Mouse (Mus musculus): ENCODE measurements around the gene Tmco5. TPM values are rescaled to one million over a fixed set of nuclear protein-coding genes. Genes with fewer than 3 reads are reported as not detected.

Gene Tmco5
- polyA plus RNA-seq, 1 experiment from 2014 or later, result not detected

DNA sequence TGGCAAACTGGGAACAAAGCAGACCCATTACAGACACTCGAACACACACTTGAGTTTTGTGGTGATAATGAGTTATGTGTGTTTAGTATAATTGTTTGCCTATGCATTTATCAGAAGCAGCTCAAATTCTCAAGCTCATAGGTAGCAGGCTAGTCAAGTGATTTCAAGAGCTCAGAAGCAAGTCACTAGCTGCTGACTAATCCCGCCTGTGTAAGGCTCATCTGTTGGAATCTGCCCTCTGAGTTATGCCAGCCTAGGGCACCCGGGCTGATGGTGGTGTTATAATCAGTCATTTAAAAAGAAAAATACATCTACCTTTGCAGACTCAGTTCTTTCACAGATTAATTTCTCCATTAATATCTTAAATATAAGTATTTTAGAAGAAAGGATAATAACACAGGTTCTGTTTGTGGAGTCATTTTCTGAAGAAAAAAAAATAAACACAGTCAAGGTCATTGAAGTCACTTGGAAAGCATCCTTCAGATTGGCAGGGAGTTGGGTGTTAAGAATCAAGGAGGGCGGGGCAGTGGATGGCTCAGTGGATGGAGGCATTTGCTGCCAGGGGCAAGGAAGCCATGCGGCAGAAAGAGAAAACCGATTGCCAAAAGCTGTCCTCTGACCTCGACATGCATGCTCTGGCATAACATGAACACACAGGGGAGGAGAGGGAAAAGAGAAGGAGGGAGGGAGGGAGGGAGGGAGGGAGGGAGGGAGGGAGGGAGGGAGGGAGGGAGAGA lies 34.0 kb downstream of the Tmco5 start:
- Histone ChIP-seq H3K27ac (replicated peaks; ENCODE audit: low read depth, low read length) (no peak overlapping the region), H3K4me1 (ENCODE audit: control insufficient read depth, insufficient read depth, low read length) (no peaks in the 10 kb centered on the region), H3K4me3 (ENCODE audit: low read depth, low read length) (no peak overlapping the region), H3K4me2 (ENCODE audit: low read depth, low read length) (no peak overlapping the region), H3K9me3 (replicated peaks; ENCODE audit: control insufficient read depth, low read length) (no peaks in the 10 kb centered on the region), H3K27me3 (ENCODE audit: control insufficient read depth, insufficient read depth, low read length) (no peaks in the 10 kb centered on the region), H3K9ac (replicated peaks; ENCODE audit: low read length) (no peak overlapping the region), H3K36me3 (replicated peaks; ENCODE audit: control insufficient read depth, insufficient read depth, low read depth, low read length) (no peaks in the 10 kb centered on the region)
- WGBS, result 71% methylated on average over 7 of the region's 7 CpGs
- ATAC-seq (replicated peaks; ENCODE audit: insufficient number of reproducible peaks, low FRiP score, low TSS enrichment, low read depth), result no peak
- no peak for DNase-seq (ENCODE audit: low spot score)

DNA sequence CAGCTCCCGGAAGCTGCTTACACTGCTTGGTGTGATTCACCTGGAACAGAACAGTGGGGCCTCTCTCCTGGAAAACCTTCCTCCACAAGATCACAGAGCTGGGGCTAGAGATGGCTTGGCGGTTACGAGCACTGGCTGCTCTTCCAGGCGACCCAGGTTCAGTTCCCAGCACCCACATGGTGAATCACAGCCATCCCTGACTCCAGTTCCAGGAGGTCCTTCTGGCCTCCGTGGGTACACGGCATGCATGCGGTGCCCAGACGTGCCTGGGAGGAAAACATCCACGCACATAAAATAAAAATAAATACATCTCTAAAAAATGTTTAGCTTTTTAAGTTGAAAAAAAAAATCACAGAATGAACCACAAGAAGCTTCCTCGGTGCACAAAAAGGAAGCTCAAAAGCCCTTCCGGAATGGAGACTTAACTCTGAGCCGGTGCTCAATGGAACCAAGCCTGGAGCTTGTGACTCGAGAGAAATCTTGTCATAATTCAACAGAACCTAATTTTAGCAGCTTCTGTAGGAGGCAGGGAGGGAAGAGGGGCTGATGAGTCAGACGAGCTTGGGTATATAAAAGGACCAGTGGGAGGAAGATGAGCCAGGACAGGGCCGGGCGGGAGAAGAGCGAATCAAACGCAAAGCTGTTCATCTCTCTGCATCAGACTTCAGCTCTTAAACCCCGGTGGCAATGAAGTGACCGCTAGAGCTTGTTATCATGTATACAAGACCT lies 35.4 kb downstream of the Tmco5 start:
- no peaks in the 10 kb centered on the region for H3K36me3 ChIP-seq (replicated peaks; ENCODE audit: control insufficient read depth, insufficient read depth, low read depth, low read length)
- no peak overlapping the region for H3K27ac ChIP-seq (replicated peaks; ENCODE audit: low read depth, low read length)
- H3K4me2 ChIP-seq (ENCODE audit: low read depth, low read length), result no peak overlapping the region
- H3K27me3 ChIP-seq (ENCODE audit: control insufficient read depth, insufficient read depth, low read length), result no peaks in the 10 kb centered on the region
- no peak overlapping the region for H3K4me3 ChIP-seq (ENCODE audit: low read depth, low read length)
- ATAC-seq (replicated peaks; ENCODE audit: insufficient number of reproducible peaks, low FRiP score, low TSS enrichment, low read depth) (no peak), DNase-seq (ENCODE audit: low spot score) (no peak)
- no peaks in the 10 kb centered on the region for H3K4me1 ChIP-seq (ENCODE audit: control insufficient read depth, insufficient read depth, low read length)
- H3K9me3 ChIP-seq (replicated peaks; ENCODE audit: control insufficient read depth, low read length), result no peaks in the 10 kb centered on the region
- WGBS, result 86% methylated on average over 20 of the region's 20 CpGs
- H3K9ac ChIP-seq (replicated peaks; ENCODE audit: low read length), result no peak overlapping the region

DNA sequence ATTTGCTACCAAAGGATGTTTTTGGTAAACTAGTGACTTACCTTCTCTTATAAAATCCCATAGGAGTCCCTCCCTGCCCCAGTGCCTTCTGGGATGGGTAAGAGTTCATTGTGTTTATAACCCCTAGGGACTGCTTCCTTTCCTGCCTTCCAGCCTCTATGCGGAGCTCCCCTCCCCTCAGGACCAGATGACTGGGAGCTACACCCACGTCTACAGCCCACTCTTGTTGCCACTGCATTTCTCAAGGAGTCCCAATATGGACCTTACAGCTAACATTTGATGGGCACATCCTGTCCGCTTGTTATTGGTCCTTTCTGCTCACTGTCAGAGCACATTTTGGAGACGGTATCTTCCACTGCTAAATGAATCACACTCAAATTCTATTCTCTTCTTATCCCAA lies 36.1 kb downstream of the Tmco5 start:
- Histone ChIP-seq H3K4me1 (ENCODE audit: control insufficient read depth, insufficient read depth, low read length) (no peaks in the 10 kb centered on the region), H3K4me2 (ENCODE audit: low read depth, low read length) (no peak overlapping the region), H3K27me3 (ENCODE audit: control insufficient read depth, insufficient read depth, low read length) (no peaks in the 10 kb centered on the region), H3K27ac (replicated peaks; ENCODE audit: low read depth, low read length) (no peak overlapping the region), H3K9me3 (replicated peaks; ENCODE audit: control insufficient read depth, low read length) (no peaks in the 10 kb centered on the region), H3K4me3 (ENCODE audit: low read depth, low read length) (no peak overlapping the region), H3K9ac (replicated peaks; ENCODE audit: low read length) (no peak overlapping the region), H3K36me3 (replicated peaks; ENCODE audit: control insufficient read depth, insufficient read depth, low read depth, low read length) (no peaks in the 10 kb centered on the region)
- DNase-seq (ENCODE audit: low spot score), result no peak
- no peak for ATAC-seq (replicated peaks; ENCODE audit: insufficient number of reproducible peaks, low FRiP score, low TSS enrichment, low read depth)
- whole genome bisulfite sequencing, result 78% methylated on average over 4 of the region's 4 CpGs

DNA sequence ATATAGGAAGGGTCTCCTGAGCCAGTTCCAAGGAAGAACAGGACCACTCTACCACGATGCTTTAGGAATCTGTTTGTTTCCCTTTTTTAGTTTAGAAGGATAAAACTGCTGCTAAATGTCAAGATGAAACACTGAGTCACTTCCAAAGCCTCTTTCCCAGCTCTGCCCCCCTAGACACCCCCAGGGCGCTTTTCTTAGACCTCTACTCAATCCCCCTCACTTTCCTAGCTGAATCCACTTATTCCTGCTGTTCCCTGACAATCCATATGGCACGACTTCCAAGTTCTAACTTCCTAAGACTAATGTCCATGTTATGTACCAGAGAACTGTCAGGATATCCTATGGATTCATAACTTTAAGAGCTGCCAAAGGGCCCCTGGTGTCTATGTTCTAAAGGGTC lies 40.1 kb downstream of the Tmco5 start:
- no peaks in the 10 kb centered on the region for H3K27me3 ChIP-seq (ENCODE audit: control insufficient read depth, insufficient read depth, low read length)
- no peaks in the 10 kb centered on the region for H3K9me3 ChIP-seq (replicated peaks; ENCODE audit: control insufficient read depth, low read length)
- no peak overlapping the region for H3K27ac ChIP-seq (replicated peaks; ENCODE audit: low read depth, low read length)
- H3K4me1 ChIP-seq (ENCODE audit: control insufficient read depth, insufficient read depth, low read length), result no peaks in the 10 kb centered on the region
- no peak overlapping the region for H3K9ac ChIP-seq (replicated peaks; ENCODE audit: low read length)
- DNase-seq (ENCODE audit: low spot score) (no peak), ATAC-seq (replicated peaks; ENCODE audit: insufficient number of reproducible peaks, low FRiP score, low TSS enrichment, low read depth) (no peak)
- no peaks in the 10 kb centered on the region for H3K36me3 ChIP-seq (replicated peaks; ENCODE audit: control insufficient read depth, insufficient read depth, low read depth, low read length)
- 73% methylated on average over 3 of the region's 3 CpGs for WGBS
- H3K4me3 ChIP-seq (ENCODE audit: low read depth, low read length), result no peak overlapping the region
- no peak overlapping the region for H3K4me2 ChIP-seq (ENCODE audit: low read depth, low read length)

DNA sequence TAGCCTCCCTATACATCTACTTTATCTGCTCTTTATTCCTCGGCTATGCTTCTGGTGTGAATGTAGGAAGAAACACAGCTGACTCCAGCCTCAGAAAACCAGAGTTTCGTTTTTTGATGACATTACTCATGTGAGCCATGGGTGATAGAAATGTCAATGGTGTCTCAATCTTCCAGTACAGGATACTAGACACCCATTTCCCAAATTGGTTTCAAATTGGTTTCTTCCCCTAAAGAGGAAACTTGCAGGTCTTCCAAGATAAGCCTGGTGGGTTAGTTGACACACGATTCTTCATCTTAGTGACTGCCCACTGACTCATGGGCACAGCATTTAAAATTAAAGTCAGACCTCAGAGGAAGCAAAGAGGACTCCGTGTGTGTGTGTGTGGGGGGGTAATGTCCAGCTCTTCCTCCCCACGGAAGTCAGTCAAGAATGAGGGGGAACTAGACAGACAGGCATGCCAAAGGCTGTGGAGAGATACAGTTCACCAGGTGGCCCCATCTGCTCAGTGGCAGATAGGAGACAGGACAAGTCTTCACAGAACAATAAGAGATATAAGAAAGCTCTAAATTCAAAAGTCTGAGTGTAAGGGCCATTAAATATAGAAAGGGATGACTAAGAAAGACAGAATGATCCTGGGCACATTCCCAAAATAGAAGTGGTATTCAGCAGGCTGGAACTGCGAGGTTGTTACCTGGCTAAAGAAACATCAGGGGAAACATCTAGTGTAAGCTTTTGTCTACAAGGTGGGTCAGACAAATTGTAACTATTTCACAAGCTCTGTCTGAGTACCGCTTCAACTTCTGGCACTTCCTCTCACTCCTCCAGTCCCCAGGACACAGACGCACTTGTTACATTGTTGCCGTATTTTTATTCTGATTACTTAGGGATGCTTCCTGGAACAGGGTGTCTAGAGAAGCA lies 44.3 kb downstream of the Tmco5 start:
- Histone ChIP-seq H3K27me3 (ENCODE audit: control insufficient read depth, insufficient read depth, low read length) (no peaks in the 10 kb centered on the region), H3K4me1 (ENCODE audit: control insufficient read depth, insufficient read depth, low read length) (no peaks in the 10 kb centered on the region), H3K4me3 (ENCODE audit: low read depth, low read length) (no peak overlapping the region), H3K9ac (replicated peaks; ENCODE audit: low read length) (no peak overlapping the region), H3K36me3 (replicated peaks; ENCODE audit: control insufficient read depth, insufficient read depth, low read depth, low read length) (no peaks in the 10 kb centered on the region), H3K4me2 (ENCODE audit: low read depth, low read length) (no peak overlapping the region), H3K27ac (replicated peaks; ENCODE audit: low read depth, low read length) (no peak overlapping the region), H3K9me3 (replicated peaks; ENCODE audit: control insufficient read depth, low read length) (no peaks in the 10 kb centered on the region)
- DNase-seq (ENCODE audit: low spot score) (no peak), ATAC-seq (replicated peaks; ENCODE audit: insufficient number of reproducible peaks, low FRiP score, low TSS enrichment, low read depth) (no peak)
- 81% methylated on average over 9 of the region's 9 CpGs for WGBS

DNA sequence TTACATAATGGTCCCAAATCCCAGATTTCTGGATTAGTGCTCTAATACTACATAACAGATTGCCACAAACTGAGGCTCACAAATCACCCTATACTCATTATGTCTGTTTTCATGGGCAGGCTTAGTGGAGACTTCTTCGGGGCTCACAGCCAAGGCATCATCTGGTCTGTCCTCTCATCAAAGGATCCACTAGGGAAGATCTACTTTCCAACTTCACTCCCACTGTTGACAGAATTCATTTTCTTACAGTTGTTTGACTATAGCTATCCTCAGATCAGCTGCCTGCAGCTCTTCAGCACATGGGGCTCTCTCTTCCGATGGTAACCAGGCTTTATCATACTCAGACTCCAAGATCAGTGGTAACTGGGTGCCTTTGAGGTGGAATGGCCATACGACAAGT lies 45.2 kb downstream of the Tmco5 start:
- Histone ChIP-seq H3K36me3 (replicated peaks; ENCODE audit: control insufficient read depth, insufficient read depth, low read depth, low read length) (no peaks in the 10 kb centered on the region), H3K9ac (replicated peaks; ENCODE audit: low read length) (no peak overlapping the region), H3K27ac (replicated peaks; ENCODE audit: low read depth, low read length) (no peak overlapping the region), H3K4me1 (ENCODE audit: control insufficient read depth, insufficient read depth, low read length) (no peaks in the 10 kb centered on the region), H3K27me3 (ENCODE audit: control insufficient read depth, insufficient read depth, low read length) (no peaks in the 10 kb centered on the region), H3K9me3 (replicated peaks; ENCODE audit: control insufficient read depth, low read length) (no peaks in the 10 kb centered on the region), H3K4me3 (ENCODE audit: low read depth, low read length) (no peak overlapping the region), H3K4me2 (ENCODE audit: low read depth, low read length) (no peak overlapping the region)
- no peak for DNase-seq (ENCODE audit: low spot score)
- no peak for ATAC-seq (replicated peaks; ENCODE audit: insufficient number of reproducible peaks, low FRiP score, low TSS enrichment, low read depth)
- 86% methylated on average over 3 of the region's 3 CpGs for WGBS

DNA sequence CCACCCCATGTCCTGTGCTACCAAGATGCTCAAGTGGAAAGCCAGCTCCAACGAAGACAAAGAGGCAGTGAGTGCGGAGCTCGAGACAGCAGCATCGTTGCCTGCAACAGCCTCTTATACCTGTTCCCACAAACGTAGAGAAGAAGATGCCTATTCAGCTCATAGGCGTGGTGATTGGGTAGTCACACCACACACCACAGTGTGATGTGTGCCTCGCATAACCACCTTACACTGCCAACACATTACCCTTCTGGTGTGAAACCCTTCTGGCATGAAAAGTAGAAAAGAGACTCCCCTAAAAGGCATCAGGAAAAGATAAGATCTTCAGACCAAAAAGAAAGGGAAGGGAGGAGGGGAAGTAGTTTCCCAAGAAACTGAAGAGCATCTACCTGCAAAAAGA lies 45.8 kb downstream of the Tmco5 start:
- Histone ChIP-seq H3K9ac (replicated peaks; ENCODE audit: low read length) (no peak overlapping the region), H3K4me3 (ENCODE audit: low read depth, low read length) (no peak overlapping the region), H3K4me1 (ENCODE audit: control insufficient read depth, insufficient read depth, low read length) (no peaks in the 10 kb centered on the region), H3K9me3 (replicated peaks; ENCODE audit: control insufficient read depth, low read length) (no peaks in the 10 kb centered on the region), H3K36me3 (replicated peaks; ENCODE audit: control insufficient read depth, insufficient read depth, low read depth, low read length) (no peaks in the 10 kb centered on the region), H3K27ac (replicated peaks; ENCODE audit: low read depth, low read length) (no peak overlapping the region), H3K27me3 (ENCODE audit: control insufficient read depth, insufficient read depth, low read length) (no peaks in the 10 kb centered on the region), H3K4me2 (ENCODE audit: low read depth, low read length) (no peak overlapping the region)
- ATAC-seq (replicated peaks; ENCODE audit: insufficient number of reproducible peaks, low FRiP score, low TSS enrichment, low read depth) (no peak), DNase-seq (ENCODE audit: low spot score) (no peak)
- 83% methylated on average over 7 of the region's 7 CpGs for WGBS

Measured in embryonic facial prominence, embryonic 11.5 days (tissue).